Mouse (Mus musculus) heart, adult 2 months (tissue): ENCODE results near the gene Cxcr5.

Experiments
- CTCF ChIP-seq: fragments of 200-600 bp; IDR thresholded peaks from 2 replicates; pipeline ENCODE4 v1.8.1; 2022; ENCODE audit warnings: antibody characterized with exemption, mild to moderate bottlenecking, moderate library complexity
- EP300 ChIP-seq: fragments of 200-500 bp; IDR thresholded peaks from 2 replicates; pipeline ENCODE4 v1.6.1; 2011; ENCODE audit warnings: low read depth, low read length, control low read depth; ENCODE audit not compliant: insufficient read depth
- POLR2A ChIP-seq: fragments of 200-500 bp; IDR thresholded peaks from 2 replicates; pipeline ENCODE4 v1.6.1; 2011; ENCODE audit warnings: mild to moderate bottlenecking, low read depth, low read length, control low read depth; ENCODE audit not compliant: insufficient read depth

GRCm38 (mm10) chr9:44504893-44505823 lies 56.5 kb downstream of the Cxcr5 start:
- TF ChIP-seq CTCF: no peak
- no peak for TF ChIP-seq POLR2A
- TF ChIP-seq EP300: no peak
